8 mouse cellular contexts compared by ENCODE assay signal in the genomic region with DNA sequence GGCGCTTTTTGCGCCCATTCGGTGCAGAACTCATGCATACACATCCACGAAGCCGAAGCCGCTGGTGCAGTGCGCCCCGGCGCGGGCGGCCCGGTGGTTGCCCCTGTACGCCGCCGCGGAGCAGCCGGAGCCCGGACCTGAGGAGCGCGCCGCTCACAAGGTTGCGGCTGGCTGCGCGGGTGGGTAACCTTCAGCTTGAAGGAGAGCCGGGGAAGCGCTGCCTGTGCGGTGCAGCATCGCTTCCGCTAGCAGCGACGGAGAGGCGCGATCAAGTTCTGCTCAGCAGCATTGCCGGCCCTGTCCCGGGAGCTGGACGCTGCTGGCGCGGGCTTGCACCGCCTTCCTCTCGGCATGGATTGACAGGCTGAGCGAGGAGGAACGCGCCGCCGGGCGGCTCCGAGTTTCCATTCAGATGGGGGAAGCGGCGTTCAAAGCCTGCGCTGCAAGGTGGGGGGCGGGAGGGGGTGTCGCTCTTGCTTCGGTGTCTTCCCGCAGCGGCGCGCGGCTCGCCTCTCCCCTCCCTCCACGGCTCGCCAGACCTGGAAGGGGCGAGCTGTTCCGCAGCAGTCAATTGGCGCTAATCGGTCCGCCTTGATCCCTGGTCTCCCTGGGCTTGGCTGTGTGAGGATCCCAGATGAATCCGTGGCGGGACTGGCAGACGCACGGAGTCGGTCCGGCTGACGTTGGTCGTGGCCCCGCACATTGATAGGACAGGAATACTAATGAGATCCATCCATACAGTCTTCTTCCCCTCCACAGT. TPM values are rescaled to one million over a fixed set of nuclear protein-coding genes. Genes with fewer than 3 reads are reported as not detected.
DNase-seq lines count a peak whose midpoint lies in the region; ATAC-seq lines count a peak whose summit lies in the region.

A gene (minus strand): TSS at position 750 of the 760 bp plus-strand sequence.

- H3K27ac ChIP-seq in intestine, embryonic 16.5 days (ENCODE audit: low read length), result peak within 1 kb of the TSS; percentile 48

- H3K4me1 ChIP-seq in intestine, embryonic 16.5 days (ENCODE audit: control insufficient read depth, insufficient read depth, low read length), result 0 out of 2 replicates have a peak, but pooled peaks cover 3% of the 10 kb centered on the region

- ATAC-seq in granulocyte monocyte progenitor cell, adult 5-6 weeks (replicated peaks; ENCODE audit: poor library complexity, severe bottlenecking), result peak; percentile 60
- ATAC-seq in intestine, embryonic 16.5 days, result peak; percentile 90
- peak; percentile 53 for ATAC-seq in megakaryocyte progenitor cell, adult 5-6 weeks (replicated peaks; ENCODE audit: poor library complexity)

- H3K4me3 ChIP-seq in intestine, embryonic 16.5 days (ENCODE audit: low read length), result peak within 1 kb of the TSS; percentile 71

- no peaks in the 10 kb centered on the region for H3K36me3 ChIP-seq in intestine, embryonic 16.5 days (ENCODE audit: control insufficient read depth, insufficient read depth, low read length)

- no peaks in the 10 kb centered on the region for H3K9me3 ChIP-seq in intestine, embryonic 16.5 days (ENCODE audit: control insufficient read depth, low read length)

- under 1% methylated on average over 73 of the region's 75 CpGs for WGBS in intestine, embryonic 16.5 days

- peak within 1 kb of the TSS; percentile 71 for H3K9ac ChIP-seq in intestine, embryonic 16.5 days (ENCODE audit: low read depth, low read length)

- H3K27me3 ChIP-seq in intestine, embryonic 16.5 days (replicated peaks; ENCODE audit: control insufficient read depth, insufficient read depth, low read length), result peaks cover 12% of the 10 kb centered on the region; the same call in 1 of the 2 replicates

- H3K4me2 ChIP-seq in intestine, embryonic 16.5 days (ENCODE audit: low read depth, low read length), result peak within 1 kb of the TSS; percentile 97

- peak; percentile 75 for DNase-seq in adrenal gland, postnatal 10 days
- DNase-seq in embryo, embryonic 11.5 days (ENCODE audit: low read depth, low spot score), result peak; percentile 56
- peak; percentile 83 to 88 for DNase-seq in left cerebral cortex, postnatal 25 days (ENCODE audit: low spot score in 2 of 2)
- peak; percentile 84 for DNase-seq in right cerebral cortex, postnatal 25 days
- peak; percentile 67 for DNase-seq in yolk sac, embryonic 10.5 days (ENCODE audit: low spot score)

- intact Hi-C loops in left cerebral cortex, postnatal 25 days (cut with DNase I), result loop anchor here (1.0 to 5.0 kb wide), 7 partner anchors 37 to 323 kb away; a partner anchor contains a TSS

RNA-seq across cellular contexts. Expression of the gene that starts here (rescaled TPM):
- 1 to 10 TPM; 1.7 to 1.8 TPM for total RNA-seq in adrenal gland, postnatal 10 days (2021)
- total RNA-seq in granulocyte monocyte progenitor cell, adult 5-6 weeks (2014; fragmentation: Nextera tagmentation), result 0.23 and 1.1 TPM in 2 replicates
- total RNA-seq in granulocyte monocyte progenitor cell, adult 5-6 weeks (2017), result 0.21 and 0.60 TPM in 2 replicates
- polyA plus RNA-seq in intestine, embryonic 16.5 days (2015; fragmentation: Nextera tagmentation; extraction: Ambion mirVana), result 2.1 and 2.2 TPM in 2 replicates
- 100 to 1,000 TPM; 159 to 170 TPM for total RNA-seq in left cerebral cortex, postnatal 25 days (2021)
- total RNA-seq in megakaryocyte progenitor cell, adult 5-6 weeks (2015), result 0.44 and 0.52 TPM in 2 replicates
- total RNA-seq in megakaryocyte progenitor cell, adult 5-6 weeks (2017), result 0.37 and 0.51 TPM in 2 replicates

Comparison
In these comparisons a context has a peak if more than half of its experiments do, and no peak if none do; other contexts are left out.
1. Peak in every context shown above with its lines: DNase-seq, ATAC-seq, H3K4me3 ChIP-seq and H3K27ac ChIP-seq.
2. RNA of the gene that starts here (total RNA-seq): 159 to 170 TPM in left cerebral cortex, postnatal 25 days; 1.7 to 1.8 TPM in adrenal gland, postnatal 10 days, 0.21 to 1.1 TPM in granulocyte monocyte progenitor cell, adult 5-6 weeks and 0.37 to 0.52 TPM in megakaryocyte progenitor cell, adult 5-6 weeks; every median in the first group is over 10 times any median in the second.
3. Peak in ATAC-seq in megakaryocyte progenitor cell, adult 5-6 weeks; RNA of the gene not detected or under 1 TPM.